Mouse (Mus musculus): ENCODE results near the gene Bhlhe41. TPM values are rescaled to one million over a fixed set of nuclear protein-coding genes. Genes with fewer than 3 reads are reported as not detected.

Bhlhe41 gene
- polyA plus RNA-seq, 1 experiment, result 3.9 TPM

- Histone ChIP-seq H3K4me3 (ENCODE audit: insufficient read depth, poor library complexity, severe bottlenecking) (no peak overlapping the region), H3K79me3 (ENCODE audit: low read depth) (no peaks in the 10 kb centered on the region), H3K36me3 (ENCODE audit: control insufficient read depth, insufficient read depth) (no peaks in the 10 kb centered on the region), H3K79me2 (ENCODE audit: control insufficient read depth, insufficient read depth) (no peaks in the 10 kb centered on the region), H3ac (ENCODE audit: control insufficient read depth, insufficient read length, low read depth) (no peak overlapping the region), H3K27me3 (ENCODE audit: control insufficient read depth, insufficient read depth, insufficient read length) (no peaks in the 10 kb centered on the region)
- TF ChIP-seq CEBPB (IDR thresholded peaks at IDR 0.05; ENCODE audit: low read depth), result no peak
- TF ChIP-seq CTCF (IDR thresholded peaks at IDR 0.05; ENCODE audit: control insufficient read depth, insufficient read depth, insufficient read length), result no peak
- TF ChIP-seq USF1 (IDR thresholded peaks at IDR 0.05; ENCODE audit: low read depth), result no peak
- TF ChIP-seq FOSL1 (IDR thresholded peaks at IDR 0.05; ENCODE audit: insufficient read depth, low read length, poor library complexity, severe bottlenecking), result no peak
- no peak for TF ChIP-seq MYOD1 (IDR thresholded peaks at IDR 0.05; ENCODE audit: control insufficient read depth, insufficient read length, low read depth)
- TF ChIP-seq MAX (IDR thresholded peaks at IDR 0.05), result no peak
- TF ChIP-seq MYOG (IDR thresholded peaks at IDR 0.05; ENCODE audit: control insufficient read depth, extremely low read depth, insufficient read length), result no peak
These were observed 39.3 kb upstream of the Bhlhe41 start for GRCm38 (mm10) chr6:145904616-145905015.

GRCm38 (mm10) chr6:145904169-145904568 lies 38.8 kb upstream of the Bhlhe41 start:
- Histone ChIP-seq H3ac (ENCODE audit: control insufficient read depth, insufficient read length, low read depth) (no peak overlapping the region), H3K4me3 (ENCODE audit: insufficient read depth, poor library complexity, severe bottlenecking) (no peak overlapping the region), H3K79me3 (ENCODE audit: low read depth) (no peaks in the 10 kb centered on the region), H3K36me3 (ENCODE audit: control insufficient read depth, insufficient read depth) (no peaks in the 10 kb centered on the region), H3K27me3 (ENCODE audit: control insufficient read depth, insufficient read depth, insufficient read length) (no peaks in the 10 kb centered on the region), H3K79me2 (ENCODE audit: control insufficient read depth, insufficient read depth) (no peaks in the 10 kb centered on the region)
- TF ChIP-seq CEBPB (IDR thresholded peaks at IDR 0.05; ENCODE audit: low read depth), result no peak
- no peak for TF ChIP-seq USF1 (IDR thresholded peaks at IDR 0.05; ENCODE audit: low read depth)
- no peak for TF ChIP-seq MYOD1 (IDR thresholded peaks at IDR 0.05; ENCODE audit: control insufficient read depth, insufficient read length, low read depth)
- TF ChIP-seq FOSL1 (IDR thresholded peaks at IDR 0.05; ENCODE audit: insufficient read depth, low read length, poor library complexity, severe bottlenecking), result no peak
- TF ChIP-seq MYOG (IDR thresholded peaks at IDR 0.05; ENCODE audit: control insufficient read depth, extremely low read depth, insufficient read length), result no peak
- no peak for TF ChIP-seq MAX (IDR thresholded peaks at IDR 0.05)

GRCm38 (mm10) chr6:145894669-145895342 lies 29.4 kb upstream of the Bhlhe41 start:
- no peaks in the 10 kb centered on the region for H3K79me3 ChIP-seq (ENCODE audit: low read depth)
- TF ChIP-seq MAX (IDR thresholded peaks at IDR 0.05) (no peak), USF1 (IDR thresholded peaks at IDR 0.05; ENCODE audit: low read depth) (no peak), MYOD1 (IDR thresholded peaks at IDR 0.05; ENCODE audit: control insufficient read depth, insufficient read length, low read depth) (no peak), FOSL1 (IDR thresholded peaks at IDR 0.05; ENCODE audit: insufficient read depth, low read length, poor library complexity, severe bottlenecking) (no peak), CEBPB (IDR thresholded peaks at IDR 0.05; ENCODE audit: low read depth) (no peak), MYOG (IDR thresholded peaks at IDR 0.05; ENCODE audit: control insufficient read depth, extremely low read depth, insufficient read length) (no peak), CTCF (IDR thresholded peaks at IDR 0.05; ENCODE audit: control insufficient read depth, insufficient read depth, insufficient read length) (no peak)
- H3K4me3 ChIP-seq (ENCODE audit: insufficient read depth, poor library complexity, severe bottlenecking), result no peak overlapping the region
- no peak overlapping the region for H3ac ChIP-seq (ENCODE audit: control insufficient read depth, insufficient read length, low read depth)
- no peaks in the 10 kb centered on the region for H3K36me3 ChIP-seq (ENCODE audit: control insufficient read depth, insufficient read depth)
- H3K27me3 ChIP-seq (ENCODE audit: control insufficient read depth, insufficient read depth, insufficient read length), result no peaks in the 10 kb centered on the region
- no peaks in the 10 kb centered on the region for H3K79me2 ChIP-seq (ENCODE audit: control insufficient read depth, insufficient read depth)

DNA sequence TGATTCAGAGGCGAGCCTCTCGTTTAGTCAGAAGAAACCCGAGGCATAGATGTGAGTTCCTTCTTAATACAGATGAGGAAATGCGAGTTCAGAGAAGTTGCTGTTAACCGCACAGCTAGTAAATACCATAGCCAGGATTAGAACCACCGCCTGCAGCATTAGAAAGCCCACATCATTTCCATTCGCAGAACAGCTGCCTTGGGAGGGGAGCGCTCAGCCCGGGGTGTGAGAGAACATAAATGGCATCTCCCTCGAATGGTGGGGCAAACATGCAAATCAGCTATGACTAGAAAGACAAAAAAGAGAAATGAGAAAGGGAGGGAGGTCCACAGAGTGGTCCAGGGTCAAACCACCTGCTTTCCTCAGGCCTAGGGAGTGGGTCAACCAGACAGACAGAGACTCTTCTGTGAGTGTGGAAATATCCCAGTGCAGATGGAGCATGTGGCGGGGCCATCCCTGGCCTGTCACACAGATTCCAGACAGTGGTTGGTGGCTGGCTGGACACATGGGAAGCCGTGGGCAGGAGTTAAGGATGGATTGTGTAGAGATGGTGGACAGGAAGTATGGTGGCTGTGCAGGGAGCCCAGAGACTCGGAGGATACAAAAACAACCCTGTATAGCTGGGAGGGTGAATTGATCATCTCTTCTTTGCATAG lies 28.1 kb upstream of the Bhlhe41 start:
- H3K4me3 ChIP-seq (ENCODE audit: insufficient read depth, poor library complexity, severe bottlenecking), result no peak overlapping the region
- no peaks in the 10 kb centered on the region for H3K79me3 ChIP-seq (ENCODE audit: low read depth)
- TF ChIP-seq MYOG (IDR thresholded peaks at IDR 0.05; ENCODE audit: control insufficient read depth, extremely low read depth, insufficient read length) (no peak), CTCF (IDR thresholded peaks at IDR 0.05; ENCODE audit: control insufficient read depth, insufficient read depth, insufficient read length) (no peak), CEBPB (IDR thresholded peaks at IDR 0.05; ENCODE audit: low read depth) (no peak), MAX (IDR thresholded peaks at IDR 0.05) (no peak), USF1 (IDR thresholded peaks at IDR 0.05; ENCODE audit: low read depth) (no peak), FOSL1 (IDR thresholded peaks at IDR 0.05; ENCODE audit: insufficient read depth, low read length, poor library complexity, severe bottlenecking) (no peak), MYOD1 (IDR thresholded peaks at IDR 0.05; ENCODE audit: control insufficient read depth, insufficient read length, low read depth) (no peak)
- H3K36me3 ChIP-seq (ENCODE audit: control insufficient read depth, insufficient read depth), result no peaks in the 10 kb centered on the region
- no peak overlapping the region for H3ac ChIP-seq (ENCODE audit: control insufficient read depth, insufficient read length, low read depth)
- no peaks in the 10 kb centered on the region for H3K79me2 ChIP-seq (ENCODE audit: control insufficient read depth, insufficient read depth)
- H3K27me3 ChIP-seq (ENCODE audit: control insufficient read depth, insufficient read depth, insufficient read length), result no peaks in the 10 kb centered on the region

GRCm38 (mm10) chr6:145892381-145893265 lies 27.3 kb upstream of the Bhlhe41 start:
- Histone ChIP-seq H3K79me2 (ENCODE audit: control insufficient read depth, insufficient read depth) (no peaks in the 10 kb centered on the region), H3K79me3 (ENCODE audit: low read depth) (no peaks in the 10 kb centered on the region), H3K4me3 (ENCODE audit: insufficient read depth, poor library complexity, severe bottlenecking) (no peak overlapping the region), H3K36me3 (ENCODE audit: control insufficient read depth, insufficient read depth) (no peaks in the 10 kb centered on the region), H3K27me3 (ENCODE audit: control insufficient read depth, insufficient read depth, insufficient read length) (no peaks in the 10 kb centered on the region), H3ac (ENCODE audit: control insufficient read depth, insufficient read length, low read depth) (no peak overlapping the region)
- TF ChIP-seq USF1 (IDR thresholded peaks at IDR 0.05; ENCODE audit: low read depth), result no peak
- TF ChIP-seq MAX (IDR thresholded peaks at IDR 0.05), result no peak
- TF ChIP-seq MYOG (IDR thresholded peaks at IDR 0.05; ENCODE audit: control insufficient read depth, extremely low read depth, insufficient read length), result no peak
- no peak for TF ChIP-seq MYOD1 (IDR thresholded peaks at IDR 0.05; ENCODE audit: control insufficient read depth, insufficient read length, low read depth)
- no peak for TF ChIP-seq FOSL1 (IDR thresholded peaks at IDR 0.05; ENCODE audit: insufficient read depth, low read length, poor library complexity, severe bottlenecking)
- no peak for TF ChIP-seq CEBPB (IDR thresholded peaks at IDR 0.05; ENCODE audit: low read depth)
- no peak for TF ChIP-seq CTCF (IDR thresholded peaks at IDR 0.05; ENCODE audit: control insufficient read depth, insufficient read depth, insufficient read length)
